Mouse (Mus musculus) MEL (cell line): ENCODE results near the gene Nlrc3. TPM values are rescaled to one million over a fixed set of nuclear protein-coding genes. Genes with fewer than 3 reads are reported as not detected.

ENCODE experiments used
- DNase-seq: peaks from one replicate; pipeline ENCODE4 v3.0.0; 2011; ENCODE audit warnings: low read depth, low spot score
- H3K27ac ChIP-seq: 2 replicates; pipeline ENCODE4 v1.5.1; 2012; ENCODE audit warnings: low read depth, mild to moderate bottlenecking, control low read depth, low read length, moderate library complexity; ENCODE audit not compliant: control insufficient read depth
- H3K27me3 ChIP-seq, 2 experiments: fragments of 150-350 bp in 1 of 2; sonication (generic) in 1 of 2; 2 replicates each; pipeline ENCODE4 v1.6.1; 2012; ENCODE audit warnings: low read length in 2 of 2, mild to moderate bottlenecking in 2 of 2, improper control_type of control experiment in 1 of 2, moderate library complexity in 1 of 2; ENCODE audit not compliant: insufficient read depth in 2 of 2, control insufficient read depth in 1 of 2
- H3K36me3 ChIP-seq, 2 experiments: 2 replicates each; pipeline ENCODE4 v1.6.1; 2012 to 2014; ENCODE audit warnings: low read length in 2 of 2, improper control_type of control experiment in 1 of 2, inconsistent platforms in 1 of 2, mild to moderate bottlenecking in 1 of 2; ENCODE audit not compliant: insufficient read depth in 2 of 2, control insufficient read depth in 1 of 2
- H3K4me1 ChIP-seq, 2 experiments: fragments of 150-350 bp in 1 of 2; sonication (generic) in 1 of 2; 2 replicates each; pipeline ENCODE4 v1.6.1; 2012; ENCODE audit warnings: low read length in 2 of 2, improper control_type of control experiment in 1 of 2, mild to moderate bottlenecking in 1 of 2; ENCODE audit not compliant: insufficient read depth in 2 of 2, control insufficient read depth in 1 of 2
- H3K4me3 ChIP-seq, 2 experiments: fragments of 150-350 bp in 1 of 2; sonication (generic) in 1 of 2; 2 replicates each; pipeline ENCODE4 v1.5.1; 2012; ENCODE audit warnings: low read depth in 2 of 2, low read length in 2 of 2, mild to moderate bottlenecking in 2 of 2, moderate library complexity in 2 of 2, control low read depth in 1 of 2, improper control_type of control experiment in 1 of 2; ENCODE audit not compliant: control insufficient read depth in 1 of 2, insufficient read depth in 1 of 2
- H3K79me2 ChIP-seq: 2 replicates; pipeline ENCODE4 v1.6.1; 2012; ENCODE audit warnings: mild to moderate bottlenecking, low read length, moderate library complexity; ENCODE audit not compliant: control insufficient read depth, poor library complexity, insufficient read depth
- H3K9ac ChIP-seq: 2 replicates; pipeline ENCODE4 v1.6.1; 2012; ENCODE audit warnings: low read depth, mild to moderate bottlenecking, control low read depth, low read length, moderate library complexity; ENCODE audit not compliant: control insufficient read depth, poor library complexity, severe bottlenecking
- H3K9me3 ChIP-seq: fragments of 150-350 bp; sonication (generic); replicated peaks from 2 replicates; pipeline ENCODE4 v1.6.1; 2012; ENCODE audit warnings: mild to moderate bottlenecking, low read length, improper control_type of control experiment, moderate library complexity; ENCODE audit not compliant: insufficient read depth
- BHLHE40 ChIP-seq: IDR thresholded peaks from 2 replicates; pipeline ENCODE4 v1.6.1; 2012; ENCODE audit warnings: low read depth, mild to moderate bottlenecking, inconsistent platforms, low read length, improper control_type of control experiment, borderline replicate concordance
- CHD1 ChIP-seq: IDR thresholded peaks from 2 replicates; pipeline ENCODE4 v1.6.1; 2012; ENCODE audit warnings: low read depth, mild to moderate bottlenecking, inconsistent platforms, low read length, improper control_type of control experiment
- CHD2 ChIP-seq: IDR thresholded peaks from 2 replicates; pipeline ENCODE4 v1.6.1; 2011; ENCODE audit warnings: low read length, improper control_type of control experiment
- CTCF ChIP-seq, 3 experiments: IDR thresholded peaks in 2 of 3; conservative IDR thresholded peaks in 1 of 3; 2 replicates each; pipeline ENCODE4 v1.5.1; 2011 to 2012; ENCODE audit warnings: low read length in 3 of 3, low read depth in 2 of 3, mild to moderate bottlenecking in 2 of 3, improper control_type of control experiment in 1 of 3, inconsistent platforms in 1 of 3, mixed read lengths in 1 of 3, moderate library complexity in 1 of 3; ENCODE audit not compliant: control insufficient read depth in 1 of 3, insufficient read depth in 1 of 3, poor library complexity in 1 of 3, severe bottlenecking in 1 of 3
- E2F4 ChIP-seq: IDR thresholded peaks from 2 replicates; pipeline ENCODE4 v1.6.1; 2011; ENCODE audit warnings: low read depth, low read length, improper control_type of control experiment, borderline replicate concordance
- ELF1 ChIP-seq: IDR thresholded peaks from 2 replicates; pipeline ENCODE4 v1.6.1; 2014; ENCODE audit warnings: low read depth, mild to moderate bottlenecking, inconsistent platforms, low read length, improper control_type of control experiment, moderate library complexity
- EP300 ChIP-seq, 2 experiments: IDR thresholded peaks; 2 replicates each; pipeline ENCODE4 v1.6.1; 2011; ENCODE audit warnings: improper control_type of control experiment in 2 of 2, low read length in 2 of 2, low read depth in 1 of 2, mild to moderate bottlenecking in 1 of 2
- ETS1 ChIP-seq: IDR thresholded peaks from 2 replicates; pipeline ENCODE4 v1.6.1; 2012; ENCODE audit warnings: low read depth, mild to moderate bottlenecking, inconsistent platforms, low read length, improper control_type of control experiment, moderate library complexity
- GABPA ChIP-seq: IDR thresholded peaks from 2 replicates; pipeline ENCODE4 v1.6.1; 2012; ENCODE audit warnings: low read depth, mild to moderate bottlenecking, inconsistent platforms, low read length, improper control_type of control experiment, moderate library complexity
- GATA1 ChIP-seq: IDR thresholded peaks from 2 replicates; pipeline ENCODE4 v1.6.1; 2011; ENCODE audit warnings: low read depth, low read length, improper control_type of control experiment
- HCFC1 ChIP-seq: IDR thresholded peaks from 2 replicates; pipeline ENCODE4 v1.6.1; 2012; ENCODE audit warnings: low read depth, mild to moderate bottlenecking, inconsistent platforms, low read length, improper control_type of control experiment, moderate library complexity
- JUND ChIP-seq: IDR thresholded peaks from 2 replicates; pipeline ENCODE4 v1.6.1; 2011; ENCODE audit warnings: low read depth, mild to moderate bottlenecking, improper control_type of control experiment, low read length
- KAT2A ChIP-seq: conservative IDR thresholded peaks from 2 replicates; pipeline ENCODE4 v1.6.1; 2012; ENCODE audit warnings: low read depth, low read length, improper control_type of control experiment, inconsistent platforms
- MAX ChIP-seq: IDR thresholded peaks from 2 replicates; pipeline ENCODE4 v1.6.1; 2011; ENCODE audit warnings: low read length, improper control_type of control experiment
- MEF2A ChIP-seq: IDR thresholded peaks from 2 replicates; pipeline ENCODE4 v1.6.1; 2014; ENCODE audit warnings: low read depth, mild to moderate bottlenecking, inconsistent platforms, low read length, improper control_type of control experiment; ENCODE audit not compliant: poor library complexity, insufficient replicate concordance, severe bottlenecking; ENCODE audit errors: extremely low read depth
- MXI1 ChIP-seq: IDR thresholded peaks from 2 replicates; pipeline ENCODE4 v1.6.1; 2011; ENCODE audit warnings: mild to moderate bottlenecking, low read depth, low read length, improper control_type of control experiment
- MYB ChIP-seq: IDR thresholded peaks from 2 replicates; pipeline ENCODE4 v1.6.1; 2011; ENCODE audit warnings: mild to moderate bottlenecking, low read depth, low read length, improper control_type of control experiment
- MYC ChIP-seq: IDR thresholded peaks from 2 replicates; pipeline ENCODE4 v1.6.1; 2011; ENCODE audit warnings: low read depth, mild to moderate bottlenecking, low read length, improper control_type of control experiment, moderate library complexity
- NELFE ChIP-seq: IDR thresholded peaks from 2 replicates; pipeline ENCODE4 v1.6.1; 2011; ENCODE audit warnings: low read depth, low read length, improper control_type of control experiment
- NRF1 ChIP-seq: IDR thresholded peaks from 2 replicates; pipeline ENCODE4 v1.6.1; 2014; ENCODE audit warnings: low read depth, mild to moderate bottlenecking, inconsistent platforms, low read length, improper control_type of control experiment, moderate library complexity; ENCODE audit not compliant: poor library complexity, insufficient read depth, severe bottlenecking
- POLR2A ChIP-seq, 2 experiments: IDR thresholded peaks; 2 replicates each; pipeline ENCODE4 v1.6.1; 2011 to 2012; ENCODE audit warnings: low read length in 2 of 2, mild to moderate bottlenecking in 2 of 2, control low read depth in 1 of 2, improper control_type of control experiment in 1 of 2, low read depth in 1 of 2, moderate library complexity in 1 of 2; ENCODE audit not compliant: control insufficient read depth in 1 of 2, insufficient read depth in 1 of 2, poor library complexity in 1 of 2
- POLR2AphosphoS2 ChIP-seq: IDR thresholded peaks from 2 replicates; pipeline ENCODE4 v1.6.1; 2011; ENCODE audit warnings: low read length, improper control_type of control experiment
- POLR2AphosphoS5 ChIP-seq: IDR thresholded peaks from 2 replicates; pipeline ENCODE4 v1.6.1; 2012; ENCODE audit warnings: low read depth, borderline replicate concordance, mild to moderate bottlenecking, inconsistent platforms, low read length, moderate library complexity, mixed read lengths
- RAD21 ChIP-seq: IDR thresholded peaks from 2 replicates; pipeline ENCODE4 v1.6.1; 2011; ENCODE audit warnings: mild to moderate bottlenecking, low read depth, low read length, improper control_type of control experiment
- RCOR1 ChIP-seq: IDR thresholded peaks from 2 replicates; pipeline ENCODE4 v1.6.1; 2012; ENCODE audit warnings: low read depth, mild to moderate bottlenecking, inconsistent platforms, low read length, improper control_type of control experiment
- SMC3 ChIP-seq: IDR thresholded peaks from 2 replicates; pipeline ENCODE4 v1.6.1; 2011; ENCODE audit warnings: low read depth, low read length, improper control_type of control experiment
- TAL1 ChIP-seq: IDR thresholded peaks from 2 replicates; pipeline ENCODE4 v1.6.1; 2012; ENCODE audit warnings: mild to moderate bottlenecking, inconsistent platforms, low read length, moderate library complexity, mixed read lengths
- TBP ChIP-seq: IDR thresholded peaks from 2 replicates; pipeline ENCODE4 v1.8.0; 2011; ENCODE audit warnings: low read depth, low read length, improper control_type of control experiment
- UBTF ChIP-seq: IDR thresholded peaks from 2 replicates; pipeline ENCODE4 v1.6.1; 2012; ENCODE audit warnings: low read depth, mild to moderate bottlenecking, inconsistent platforms, low read length, improper control_type of control experiment, moderate library complexity, borderline replicate concordance; ENCODE audit not compliant: insufficient read depth
- USF2 ChIP-seq, 2 experiments: IDR thresholded peaks; 2 replicates each; pipeline ENCODE4 v1.6.1; 2011 to 2012; ENCODE audit warnings: improper control_type of control experiment in 2 of 2, low read length in 2 of 2, borderline replicate concordance in 1 of 2, inconsistent platforms in 1 of 2, low read depth in 1 of 2, mild to moderate bottlenecking in 1 of 2; ENCODE audit not compliant: insufficient read depth in 1 of 2
- ZC3H11A ChIP-seq: IDR thresholded peaks from 2 replicates; pipeline ENCODE4 v1.6.1; 2012; ENCODE audit warnings: low read depth, mild to moderate bottlenecking, inconsistent platforms, low read length, improper control_type of control experiment
- ZMIZ1 ChIP-seq: IDR thresholded peaks from 2 replicates; pipeline ENCODE4 v1.6.1; 2012; ENCODE audit warnings: low read depth, mild to moderate bottlenecking, inconsistent platforms, low read length, improper control_type of control experiment, moderate library complexity
- ZNF384 ChIP-seq: IDR thresholded peaks from 2 replicates; pipeline ENCODE4 v1.6.1; 2012; ENCODE audit warnings: low read depth, mild to moderate bottlenecking, inconsistent platforms, low read length, improper control_type of control experiment
- polyA plus RNA-seq, 2 experiments: library from polyadenylated mRNA; stranded (reverse) in 1 of 2; unstranded in 1 of 2; fragments of >175 nt in 1 of 2; fragments of >200 nt in 1 of 2; gene quantifications; 2 replicates each; pipeline versions ENCODE4 v1.2.1 to v1.2.4; 2012; ENCODE audit warnings: low replicate concordance in 2 of 2, low read depth in 1 of 2; ENCODE audit not compliant: insufficient read length in 2 of 2, insufficient read depth in 1 of 2, missing spikeins in 1 of 2
- total RNA-seq: library from RNA; depleted of rRNA; stranded (reverse); fragments of 300-350 nt; gene quantifications from 2 replicates; pipeline ENCODE4 v1.2.3, GENCODE M21; 2012

The Nlrc3 gene
- total and polyA plus RNA-seq, 3 experiments: 0.46 to 0.77 TPM; not detected in 1

DNA sequence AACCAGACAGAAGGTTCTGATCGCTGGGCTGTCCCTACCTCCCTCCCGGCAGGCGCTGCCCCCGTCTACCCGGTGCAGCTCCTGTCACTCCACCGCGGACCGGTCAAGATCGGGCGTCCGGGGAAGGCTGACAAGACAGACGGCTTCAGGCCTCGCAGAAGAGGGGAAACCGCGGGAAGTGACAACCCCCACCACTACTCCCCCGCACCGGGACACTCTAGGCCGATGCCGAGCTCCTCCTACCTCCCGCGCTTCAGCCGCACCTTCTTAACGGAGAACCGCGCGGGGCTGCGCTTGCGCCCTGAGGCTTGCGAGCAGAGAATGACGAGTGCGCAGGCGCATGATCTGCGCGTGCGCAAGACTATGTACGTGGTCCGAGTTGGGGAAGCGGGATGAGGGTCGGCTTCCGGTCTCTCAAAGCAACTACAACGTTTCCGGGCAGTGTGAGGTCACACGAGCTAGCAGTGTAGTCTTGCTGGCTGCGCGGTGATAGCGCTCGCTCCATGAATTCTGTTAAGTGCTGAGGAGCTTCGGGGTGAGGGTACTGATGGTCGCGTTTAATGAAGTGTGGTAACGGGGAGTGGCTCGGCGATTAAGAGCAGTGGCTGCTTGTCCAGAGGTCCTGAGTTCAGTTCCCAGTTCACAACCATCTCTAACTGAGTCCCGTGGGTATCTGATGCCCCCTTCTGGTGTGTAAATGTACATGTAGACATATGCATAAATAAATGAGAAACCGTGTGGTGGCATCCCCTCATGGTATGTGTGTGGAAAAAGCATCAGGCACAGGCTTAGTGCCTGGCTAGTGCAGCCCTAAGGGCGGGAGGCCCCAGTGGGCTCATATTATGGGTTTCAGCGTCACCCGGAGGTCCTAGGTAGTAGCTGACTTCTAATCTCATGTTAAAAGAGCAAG, 27.3 kb upstream of the Nlrc3 start, which contains the start of gene Slx4 (continued):
- TF ChIP-seq USF2 (IDR thresholded peaks at IDR 0.05; ENCODE audit: borderline replicate concordance in 1 of 2, insufficient read depth in 1 of 2, low read depth in 1 of 2, low read length in 2 of 2) (no peak), KAT2A (peak; percentile 64; the same call in 1 of the 2 replicates), POLR2AphosphoS2 (peak; percentile 91)
- TF ChIP-seq, all 39 proteins: peak for 22

DNA sequence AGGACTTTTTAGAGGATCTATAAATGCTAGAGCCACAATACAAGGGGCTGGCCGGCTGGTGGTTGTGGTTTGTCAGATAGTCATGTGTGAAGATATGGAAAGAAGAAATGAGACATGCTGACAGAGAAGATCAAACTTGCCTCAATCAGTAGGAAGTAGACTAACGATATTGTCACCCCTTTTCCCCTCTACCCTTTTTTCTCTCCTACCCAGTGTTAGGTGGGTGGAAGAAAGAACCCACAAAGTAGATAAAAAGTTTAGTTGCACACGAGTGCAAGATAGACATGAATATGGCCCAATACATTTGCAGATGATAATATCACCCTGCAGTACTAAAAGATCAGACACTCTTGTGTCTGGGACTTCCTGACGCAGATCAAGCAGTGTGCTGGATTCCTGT, 12.0 kb upstream of the Nlrc3 start:
- Histone ChIP-seq H3K27ac (peak overlapping the region; percentile 41; the same call in 1 of the 2 replicates), H3K36me3 (peaks cover 13 to 16% of the 10 kb centered on the region in 2 experiments), H3K9ac (no peak overlapping the region), H3K4me1 (peaks cover 9 to 13% of the 10 kb centered on the region in 2 experiments), H3K9me3 (no peaks in the 10 kb centered on the region), H3K4me3 (no peak overlapping the region), H3K79me2 (no peaks in the 10 kb centered on the region), H3K27me3 (no peaks in the 10 kb centered on the region)
- DNase-seq: peak; percentile 70
- TF ChIP-seq NELFE (no peak), KAT2A (no peak), ETS1 (peak; percentile 69), BHLHE40 (peak; percentile 70), EP300 (IDR thresholded peaks at IDR 0.05; ENCODE audit: low read depth in 1 of 2, low read length in 2 of 2) (peak; percentile 54 to 60; a peak in 3 of 4 replicates), POLR2AphosphoS5 (no peak), MXI1 (0 out of 2 replicates have a peak, but pooled peaks have one; percentile 43), GATA1 (peak; percentile 57), POLR2AphosphoS2 (no peak), MYC (no peak), USF2 (IDR thresholded peaks at IDR 0.05; ENCODE audit: borderline replicate concordance in 1 of 2, insufficient read depth in 1 of 2, low read depth in 1 of 2, low read length in 2 of 2) (no peak), SMC3 (no peak), CTCF (IDR thresholded peaks at IDR 0.05 in 2 of 3, conservative IDR thresholded peaks at IDR 0.05 in 1 of 3; ENCODE audit: control insufficient read depth in 1 of 3, insufficient read depth in 1 of 3, low read depth in 2 of 3, low read length in 3 of 3, poor library complexity in 1 of 3, severe bottlenecking in 1 of 3) (no peak), UBTF (no peak), RCOR1 (no peak; the same call in 1 of the 2 replicates), TBP (no peak), ELF1 (no peak), ZMIZ1 (no peak), MAX (no peak), MYB (no peak), HCFC1 (no peak), ZC3H11A (no peak), JUND (no peak), TAL1 (no peak), E2F4 (no peak), CHD1 (no peak), NRF1 (no peak), RAD21 (no peak), GABPA (no peak), CHD2 (no peak), POLR2A (IDR thresholded peaks at IDR 0.05; ENCODE audit: control insufficient read depth in 1 of 2, insufficient read depth in 1 of 2, low read depth in 1 of 2, low read length in 2 of 2, poor library complexity in 1 of 2) (no peak), MEF2A (no peak), ZNF384 (no peak)
